Mouse (Mus musculus): ENCODE data around the gene Samhd1. TPM values are rescaled to one million over a fixed set of nuclear protein-coding genes. Genes with fewer than 3 reads are reported as not detected.

The Samhd1 gene
- polyA plus RNA-seq, 1 experiment from 2014 or later = 29.9 TPM

DNA sequence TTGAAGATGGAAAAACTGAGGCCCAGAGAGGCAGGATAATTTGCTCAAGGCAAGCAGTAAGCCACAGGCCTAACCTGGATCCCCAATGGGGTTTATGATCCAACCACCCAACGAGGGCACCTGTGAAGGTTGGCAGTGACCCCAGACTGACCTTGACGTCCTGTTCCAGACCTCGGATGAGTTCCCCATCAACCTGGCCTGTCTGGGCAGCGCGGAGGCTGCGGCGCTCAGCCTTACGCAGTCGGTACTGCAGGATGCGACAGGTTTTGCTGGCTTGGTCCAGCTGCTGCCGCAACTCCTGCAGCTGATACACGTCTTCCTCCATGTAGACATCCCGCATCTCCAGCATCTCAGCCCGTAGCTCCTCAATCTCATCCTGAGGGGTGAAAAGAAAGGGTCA lies 75.0 kb downstream of the Samhd1 start:
- Histone ChIP-seq H3K9ac (ENCODE audit: low read depth, low read length) (no peak overlapping the region), H3K27ac (ENCODE audit: low read depth, low read length) (no peak overlapping the region), H3K4me3 (ENCODE audit: low read depth, low read length) (no peak overlapping the region), H3K27me3 (ENCODE audit: control insufficient read depth, insufficient read depth, low read length) (no peaks in the 10 kb centered on the region), H3K4me2 (replicated peaks; ENCODE audit: low read depth, low read length) (no peak overlapping the region), H3K36me3 (ENCODE audit: control insufficient read depth, insufficient read depth, low read length) (0 out of 2 replicates have a peak, but pooled peaks cover 2% of the 10 kb centered on the region), H3K9me3 (ENCODE audit: control insufficient read depth, low read length) (no peaks in the 10 kb centered on the region), H3K4me1 (replicated peaks; ENCODE audit: control insufficient read depth, insufficient read depth, low read length) (peaks cover 12% of the 10 kb centered on the region)
- 93% methylated on average over 14 of the region's 14 CpGs for WGBS
- DNase-seq (ENCODE audit: low spot score) = no peak
- ATAC-seq (ENCODE audit: low FRiP score) = no peak

DNA sequence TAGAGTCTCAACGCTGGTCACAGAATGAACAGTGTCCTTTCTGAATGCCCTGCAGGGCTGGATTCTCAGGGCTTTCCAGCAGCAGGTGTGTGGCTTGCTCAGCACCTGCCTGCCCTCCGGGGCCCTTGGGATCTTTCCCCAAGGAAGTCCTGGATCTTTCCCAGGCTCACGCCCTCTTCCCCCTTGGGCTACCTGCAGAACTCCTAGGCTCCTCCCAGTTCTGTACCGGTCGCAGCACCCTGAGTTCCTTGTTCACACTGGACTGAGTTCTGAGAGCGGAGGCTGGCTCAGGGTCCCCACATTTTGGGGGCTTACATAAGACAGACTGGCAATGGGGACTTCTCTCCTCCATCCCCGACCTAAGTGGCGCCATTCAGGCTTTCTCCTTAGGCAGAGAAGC lies 75.9 kb downstream of the Samhd1 start:
- no peak overlapping the region for H3K4me3 ChIP-seq (ENCODE audit: low read depth, low read length)
- ATAC-seq (ENCODE audit: low FRiP score) (peak; percentile 23; the same call in 1 of the 2 replicates), DNase-seq (ENCODE audit: low spot score) (no peak)
- H3K36me3 ChIP-seq (ENCODE audit: control insufficient read depth, insufficient read depth, low read length) = 0 out of 2 replicates have a peak, but pooled peaks cover 4% of the 10 kb centered on the region
- 62% methylated on average over 8 of the region's 8 CpGs for WGBS
- H3K4me2 ChIP-seq (replicated peaks; ENCODE audit: low read depth, low read length) = no peak overlapping the region
- H3K9ac ChIP-seq (ENCODE audit: low read depth, low read length) = peak overlapping the region; percentile 44; the same call in 1 of the 2 replicates
- peaks cover 12% of the 10 kb centered on the region for H3K4me1 ChIP-seq (replicated peaks; ENCODE audit: control insufficient read depth, insufficient read depth, low read length)
- no peaks in the 10 kb centered on the region for H3K9me3 ChIP-seq (ENCODE audit: control insufficient read depth, low read length)
- H3K27ac ChIP-seq (ENCODE audit: low read depth, low read length) = peak overlapping the region; percentile 83; the same call in 1 of the 2 replicates
- no peaks in the 10 kb centered on the region for H3K27me3 ChIP-seq (ENCODE audit: control insufficient read depth, insufficient read depth, low read length)

GRCm38 (mm10) chr2:157058342-157058998 lies 76.6 kb downstream of the Samhd1 start:
- ATAC-seq (ENCODE audit: low FRiP score) = peak; percentile 88
- no peaks in the 10 kb centered on the region for H3K27me3 ChIP-seq (ENCODE audit: control insufficient read depth, insufficient read depth, low read length)
- H3K36me3 ChIP-seq (ENCODE audit: control insufficient read depth, insufficient read depth, low read length) = 0 out of 2 replicates have a peak, but pooled peaks cover 5% of the 10 kb centered on the region
- DNase-seq (ENCODE audit: low spot score) = peak; percentile 79
- peaks cover 12% of the 10 kb centered on the region for H3K4me1 ChIP-seq (replicated peaks; ENCODE audit: control insufficient read depth, insufficient read depth, low read length)
- H3K4me3 ChIP-seq (ENCODE audit: low read depth, low read length) = no peak overlapping the region
- H3K27ac ChIP-seq (ENCODE audit: low read depth, low read length) = peak overlapping the region; percentile 83
- H3K9me3 ChIP-seq (ENCODE audit: control insufficient read depth, low read length) = no peaks in the 10 kb centered on the region
- H3K9ac ChIP-seq (ENCODE audit: low read depth, low read length) = peak overlapping the region; percentile 47; the same call in 1 of the 2 replicates
- WGBS = 13% methylated on average over 18 of the region's 18 CpGs
- peak overlapping the region; percentile 32 for H3K4me2 ChIP-seq (replicated peaks; ENCODE audit: low read depth, low read length)

GRCm38 (mm10) chr2:157057758-157058157 lies 77.3 kb downstream of the Samhd1 start:
- Histone ChIP-seq H3K4me1 (replicated peaks; ENCODE audit: control insufficient read depth, insufficient read depth, low read length) (peaks cover 12% of the 10 kb centered on the region), H3K4me3 (ENCODE audit: low read depth, low read length) (no peak overlapping the region), H3K27me3 (ENCODE audit: control insufficient read depth, insufficient read depth, low read length) (no peaks in the 10 kb centered on the region), H3K27ac (ENCODE audit: low read depth, low read length) (no peak overlapping the region), H3K9me3 (ENCODE audit: control insufficient read depth, low read length) (no peaks in the 10 kb centered on the region), H3K9ac (ENCODE audit: low read depth, low read length) (no peak overlapping the region), H3K4me2 (replicated peaks; ENCODE audit: low read depth, low read length) (no peak overlapping the region), H3K36me3 (ENCODE audit: control insufficient read depth, insufficient read depth, low read length) (peaks cover 7% of the 10 kb centered on the region; the same call in 1 of the 2 replicates)
- 85% methylated on average over 4 of the region's 4 CpGs for WGBS
- ATAC-seq (ENCODE audit: low FRiP score) (no peak), DNase-seq (ENCODE audit: low spot score) (no peak)

DNA sequence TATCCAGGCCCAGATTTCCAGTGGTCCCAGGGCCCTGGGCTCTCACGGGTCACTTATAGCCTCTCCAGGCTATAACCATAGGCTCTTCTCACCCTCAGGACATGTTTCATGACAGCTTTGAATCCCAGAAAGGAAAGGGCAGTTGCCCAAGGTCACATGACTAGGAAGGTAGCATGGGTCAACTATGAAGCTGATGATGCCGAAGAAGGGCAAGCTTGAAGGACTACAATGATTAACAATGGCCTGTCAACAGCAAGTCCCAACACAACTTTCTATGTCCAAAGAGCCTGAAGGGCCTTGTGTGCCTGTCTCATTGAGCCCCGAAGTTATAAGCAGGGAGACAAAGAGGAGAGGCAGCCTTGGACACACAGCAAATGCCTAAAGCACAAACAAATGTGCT lies 77.9 kb downstream of the Samhd1 start:
- ATAC-seq (ENCODE audit: low FRiP score) (no peak), DNase-seq (ENCODE audit: low spot score) (no peak)
- Histone ChIP-seq H3K9ac (ENCODE audit: low read depth, low read length) (no peak overlapping the region), H3K4me3 (ENCODE audit: low read depth, low read length) (no peak overlapping the region), H3K36me3 (ENCODE audit: control insufficient read depth, insufficient read depth, low read length) (peaks cover 7% of the 10 kb centered on the region; the same call in 1 of the 2 replicates), H3K27ac (ENCODE audit: low read depth, low read length) (no peak overlapping the region), H3K4me2 (replicated peaks; ENCODE audit: low read depth, low read length) (no peak overlapping the region), H3K9me3 (ENCODE audit: control insufficient read depth, low read length) (no peaks in the 10 kb centered on the region), H3K4me1 (replicated peaks; ENCODE audit: control insufficient read depth, insufficient read depth, low read length) (peaks cover 12% of the 10 kb centered on the region), H3K27me3 (ENCODE audit: control insufficient read depth, insufficient read depth, low read length) (no peaks in the 10 kb centered on the region)
- WGBS = 90% methylated on average over 3 of the region's 3 CpGs

DNA sequence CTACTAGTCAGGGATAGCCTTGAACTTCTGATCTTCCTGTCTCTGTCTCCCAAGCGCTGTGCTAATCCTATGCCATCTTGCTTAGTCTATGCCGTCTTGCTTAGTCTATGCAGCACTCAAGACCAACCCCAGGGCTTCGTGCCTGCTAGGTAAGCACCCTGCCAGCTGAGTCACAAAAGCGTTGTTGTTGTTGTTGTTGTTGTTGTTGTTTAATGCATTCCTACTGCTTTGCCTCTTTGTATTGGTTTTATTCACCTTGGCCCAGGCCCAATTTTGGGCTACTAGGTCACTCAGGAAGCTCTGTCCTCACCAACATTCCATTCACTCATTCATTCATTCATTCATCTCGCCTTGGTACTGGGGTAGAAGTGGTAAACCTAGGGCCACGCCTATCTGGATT lies 79.3 kb downstream of the Samhd1 start:
- H3K4me1 ChIP-seq (replicated peaks; ENCODE audit: control insufficient read depth, insufficient read depth, low read length) = peaks cover 12% of the 10 kb centered on the region
- no peak overlapping the region for H3K27ac ChIP-seq (ENCODE audit: low read depth, low read length)
- no peaks in the 10 kb centered on the region for H3K27me3 ChIP-seq (ENCODE audit: control insufficient read depth, insufficient read depth, low read length)
- no peak overlapping the region for H3K9ac ChIP-seq (ENCODE audit: low read depth, low read length)
- no peaks in the 10 kb centered on the region for H3K9me3 ChIP-seq (ENCODE audit: control insufficient read depth, low read length)
- H3K4me2 ChIP-seq (replicated peaks; ENCODE audit: low read depth, low read length) = no peak overlapping the region
- WGBS = 93% methylated on average over 6 of the region's 6 CpGs
- H3K4me3 ChIP-seq (ENCODE audit: low read depth, low read length) = no peak overlapping the region
- H3K36me3 ChIP-seq (ENCODE audit: control insufficient read depth, insufficient read depth, low read length) = peaks cover 7% of the 10 kb centered on the region; the same call in 1 of the 2 replicates
- ATAC-seq (ENCODE audit: low FRiP score) (no peak), DNase-seq (ENCODE audit: low spot score) (no peak)

DNA sequence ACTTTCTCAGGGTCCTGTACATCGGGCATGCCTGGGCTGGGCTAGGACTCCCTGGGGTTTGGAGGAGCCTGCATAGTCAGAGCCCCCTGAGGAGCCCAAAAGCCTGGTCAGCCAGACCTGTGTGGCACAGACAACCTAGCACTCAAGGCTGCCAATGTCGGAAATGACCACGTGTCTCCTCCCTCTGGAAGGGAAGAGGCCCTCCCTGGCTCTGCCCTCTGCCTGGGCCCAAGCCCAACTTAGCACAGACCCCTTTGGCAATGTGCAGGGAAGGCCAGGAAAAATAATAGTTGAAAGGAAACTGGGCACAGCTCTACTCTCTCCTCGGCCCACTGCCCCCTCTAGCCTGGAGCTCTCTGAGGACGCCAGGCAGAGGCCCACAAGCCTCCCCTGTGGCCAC lies 80.2 kb downstream of the Samhd1 start:
- ATAC-seq (ENCODE audit: low FRiP score) = no peak
- peaks cover 16% of the 10 kb centered on the region for H3K4me1 ChIP-seq (replicated peaks; ENCODE audit: control insufficient read depth, insufficient read depth, low read length)
- no peak overlapping the region for H3K9ac ChIP-seq (ENCODE audit: low read depth, low read length)
- no peaks in the 10 kb centered on the region for H3K27me3 ChIP-seq (ENCODE audit: control insufficient read depth, insufficient read depth, low read length)
- peaks cover 7% of the 10 kb centered on the region; the same call in 1 of the 2 replicates for H3K36me3 ChIP-seq (ENCODE audit: control insufficient read depth, insufficient read depth, low read length)
- WGBS = 75% methylated on average over 5 of the region's 5 CpGs
- H3K4me2 ChIP-seq (replicated peaks; ENCODE audit: low read depth, low read length) = no peak overlapping the region
- H3K4me3 ChIP-seq (ENCODE audit: low read depth, low read length) = no peak overlapping the region
- DNase-seq (ENCODE audit: low spot score) = no peak
- no peaks in the 10 kb centered on the region for H3K9me3 ChIP-seq (ENCODE audit: control insufficient read depth, low read length)
- H3K27ac ChIP-seq (ENCODE audit: low read depth, low read length) = no peak overlapping the region

DNA sequence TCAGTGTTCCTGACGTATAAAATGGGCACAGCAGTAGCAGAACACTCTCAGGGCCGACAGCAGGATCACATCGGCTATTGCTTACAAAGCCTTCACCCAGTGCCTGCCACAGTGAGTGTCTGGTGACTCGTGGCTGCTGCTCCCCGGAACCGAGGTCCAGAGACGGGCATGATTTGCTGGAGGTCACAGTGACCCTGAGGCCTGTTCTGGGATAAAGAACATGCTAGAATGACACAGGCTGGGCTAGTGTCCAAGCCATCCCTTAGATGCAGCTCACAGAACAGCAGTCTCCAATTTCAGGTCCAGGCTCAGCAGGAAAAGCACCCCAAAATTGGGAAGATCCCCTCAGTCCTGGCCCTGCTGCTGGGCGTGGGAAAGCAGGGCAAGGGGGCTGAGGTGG lies 80.8 kb downstream of the Samhd1 start:
- H3K9ac ChIP-seq (ENCODE audit: low read depth, low read length) = no peak overlapping the region
- H3K27me3 ChIP-seq (ENCODE audit: control insufficient read depth, insufficient read depth, low read length) = no peaks in the 10 kb centered on the region
- H3K27ac ChIP-seq (ENCODE audit: low read depth, low read length) = no peak overlapping the region
- H3K4me2 ChIP-seq (replicated peaks; ENCODE audit: low read depth, low read length) = no peak overlapping the region
- H3K4me1 ChIP-seq (replicated peaks; ENCODE audit: control insufficient read depth, insufficient read depth, low read length) = peaks cover 14% of the 10 kb centered on the region
- no peak for DNase-seq (ENCODE audit: low spot score)
- ATAC-seq (ENCODE audit: low FRiP score) = no peak
- 85% methylated on average over 8 of the region's 8 CpGs for WGBS
- no peaks in the 10 kb centered on the region for H3K9me3 ChIP-seq (ENCODE audit: control insufficient read depth, low read length)
- peaks cover 7% of the 10 kb centered on the region; the same call in 1 of the 2 replicates for H3K36me3 ChIP-seq (ENCODE audit: control insufficient read depth, insufficient read depth, low read length)
- no peak overlapping the region for H3K4me3 ChIP-seq (ENCODE audit: low read depth, low read length)

- Histone ChIP-seq H3K9me3 (ENCODE audit: control insufficient read depth, low read length) (no peaks in the 10 kb centered on the region), H3K4me1 (replicated peaks; ENCODE audit: control insufficient read depth, insufficient read depth, low read length) (peaks cover 11% of the 10 kb centered on the region), H3K27me3 (ENCODE audit: control insufficient read depth, insufficient read depth, low read length) (no peaks in the 10 kb centered on the region), H3K9ac (ENCODE audit: low read depth, low read length) (no peak overlapping the region), H3K27ac (ENCODE audit: low read depth, low read length) (no peak overlapping the region), H3K4me2 (replicated peaks; ENCODE audit: low read depth, low read length) (no peak overlapping the region), H3K36me3 (ENCODE audit: control insufficient read depth, insufficient read depth, low read length) (peaks cover 7% of the 10 kb centered on the region; the same call in 1 of the 2 replicates), H3K4me3 (ENCODE audit: low read depth, low read length) (no peak overlapping the region)
- DNase-seq (ENCODE audit: low spot score) (no peak), ATAC-seq (ENCODE audit: low FRiP score) (no peak)
- WGBS = 79% methylated on average over 4 of the region's 4 CpGs
These were observed 81.3 kb downstream of the Samhd1 start for GRCm38 (mm10) chr2:157053787-157054186.

All from hindbrain, embryonic 11.5 days (tissue).